Mouse (Mus musculus): Measurements from ENCODE around the gene D630003M21Rik. TPM values are rescaled to one million over a fixed set of nuclear protein-coding genes. Genes with fewer than 3 reads are reported as not detected.

D630003M21Rik gene
- polyA plus RNA-seq, 1 experiment, result 0.25 TPM

DNA sequence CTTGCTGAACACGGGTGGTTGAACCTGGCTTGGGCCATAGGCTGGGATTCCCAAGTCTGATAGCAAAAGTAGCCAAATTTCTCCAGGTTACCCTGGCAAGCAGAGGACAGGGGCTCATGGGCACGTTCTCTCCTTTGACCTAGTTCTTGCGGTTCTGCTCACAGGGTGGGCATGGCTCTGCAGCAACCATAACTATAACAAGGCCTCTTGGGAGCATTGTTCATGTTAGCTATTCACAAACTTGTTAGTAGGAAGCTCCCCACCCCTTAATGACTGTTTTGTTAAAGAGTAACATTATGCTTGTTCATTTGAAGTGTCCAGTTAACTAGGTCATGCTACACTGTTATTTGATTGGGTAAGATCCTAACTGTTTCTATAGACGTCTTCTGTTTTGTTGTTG is 63.2 kb downstream of the D630003M21Rik start:
- no peak for TF ChIP-seq POLR2A (IDR thresholded peaks at IDR 0.05; ENCODE audit: insufficient read length, low read depth)
- TF ChIP-seq MYOG (IDR thresholded peaks at IDR 0.05; ENCODE audit: control insufficient read depth in 1 of 3, insufficient read depth in 1 of 3, insufficient read length in 2 of 3, low read depth in 2 of 3), result no peak
- TF ChIP-seq TCF3 (IDR thresholded peaks at IDR 0.05; ENCODE audit: insufficient read length, low read depth), result no peak
- no peak for TF ChIP-seq MYOD1 (IDR thresholded peaks at IDR 0.05; ENCODE audit: control insufficient read depth in 1 of 3, insufficient read length in 2 of 3, low read depth in 2 of 3)
- no peak for TF ChIP-seq USF1 (IDR thresholded peaks at IDR 0.05; ENCODE audit: low read depth)
- no peak for TF ChIP-seq E2F4 (IDR thresholded peaks at IDR 0.05; ENCODE audit: insufficient read depth)
- TF ChIP-seq CEBPB (IDR thresholded peaks at IDR 0.05; ENCODE audit: insufficient read depth, poor library complexity, severe bottlenecking), result no peak
- no peak for TF ChIP-seq TCF12 (IDR thresholded peaks at IDR 0.05; ENCODE audit: insufficient read depth, poor library complexity, severe bottlenecking)
- TF ChIP-seq POLR2AphosphoS2 (IDR thresholded peaks at IDR 0.05; ENCODE audit: insufficient read length, low read depth), result no peak
- no peak for TF ChIP-seq MAX (IDR thresholded peaks at IDR 0.05; ENCODE audit: low read depth)
- no peak for TF ChIP-seq SRF (IDR thresholded peaks at IDR 0.05; ENCODE audit: control insufficient read depth, insufficient read length, low read depth)
- no peak for TF ChIP-seq REST (IDR thresholded peaks at IDR 0.05; ENCODE audit: insufficient read depth, insufficient read length)
- H3ac ChIP-seq (ENCODE audit: control insufficient read depth, insufficient read length), result no peak overlapping the region
- H3K79me2 ChIP-seq (ENCODE audit: control insufficient read depth, insufficient read depth), result no peaks in the 10 kb centered on the region
- H3K36me3 ChIP-seq (ENCODE audit: control insufficient read depth, insufficient read depth), result no peaks in the 10 kb centered on the region
- no peak overlapping the region for H3K4me2 ChIP-seq (ENCODE audit: low read depth)
- no peak overlapping the region for H3K4me3 ChIP-seq
- no peaks in the 10 kb centered on the region for H3K27me3 ChIP-seq (ENCODE audit: control insufficient read depth, insufficient read depth, insufficient read length)

DNA sequence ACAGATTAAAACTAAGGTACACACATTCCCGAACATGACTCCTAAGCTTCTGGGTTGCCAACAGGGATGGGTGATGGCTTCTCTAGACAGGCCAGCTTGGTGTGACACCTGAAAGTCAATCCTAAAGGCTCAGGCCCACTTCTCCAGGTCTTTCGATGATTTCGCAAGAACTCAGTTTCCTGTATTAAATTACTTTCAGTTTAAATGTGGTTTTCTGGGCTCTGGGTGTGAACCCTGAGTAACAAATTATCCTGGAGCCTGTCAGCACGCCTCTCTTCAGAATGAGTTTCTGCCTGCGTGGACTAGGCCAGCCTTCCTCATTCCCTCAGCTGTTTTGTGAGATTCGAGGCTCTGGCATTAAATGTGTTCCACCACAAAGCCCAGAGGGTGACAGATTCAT is 66.0 kb downstream of the D630003M21Rik start:
- no peaks in the 10 kb centered on the region for H3K36me3 ChIP-seq (ENCODE audit: control insufficient read depth, insufficient read depth)
- H3K4me3 ChIP-seq, result no peak overlapping the region
- peak overlapping the region; percentile 16 for H3K4me2 ChIP-seq (ENCODE audit: low read depth)
- H3K79me2 ChIP-seq (ENCODE audit: control insufficient read depth, insufficient read depth), result no peaks in the 10 kb centered on the region
- TF ChIP-seq REST (IDR thresholded peaks at IDR 0.05; ENCODE audit: insufficient read depth, insufficient read length) (no peak), CEBPB (IDR thresholded peaks at IDR 0.05; ENCODE audit: insufficient read depth, poor library complexity, severe bottlenecking) (peak; percentile 95), MAX (IDR thresholded peaks at IDR 0.05; ENCODE audit: low read depth) (no peak), TCF3 (IDR thresholded peaks at IDR 0.05; ENCODE audit: insufficient read length, low read depth) (no peak), TCF12 (IDR thresholded peaks at IDR 0.05; ENCODE audit: insufficient read depth, poor library complexity, severe bottlenecking) (peak; percentile 2), MYOD1 (IDR thresholded peaks at IDR 0.05; ENCODE audit: control insufficient read depth in 1 of 3, insufficient read length in 2 of 3, low read depth in 2 of 3) (no peak), MYOG (IDR thresholded peaks at IDR 0.05; ENCODE audit: control insufficient read depth in 1 of 3, insufficient read depth in 1 of 3, insufficient read length in 2 of 3, low read depth in 2 of 3) (no peak), POLR2AphosphoS2 (IDR thresholded peaks at IDR 0.05; ENCODE audit: insufficient read length, low read depth) (no peak), POLR2A (IDR thresholded peaks at IDR 0.05; ENCODE audit: insufficient read length, low read depth) (no peak), SRF (IDR thresholded peaks at IDR 0.05; ENCODE audit: control insufficient read depth, insufficient read length, low read depth) (no peak)
- no peak overlapping the region for H3ac ChIP-seq (ENCODE audit: control insufficient read depth, insufficient read length)
- H3K27me3 ChIP-seq (ENCODE audit: control insufficient read depth, insufficient read depth, insufficient read length), result no peaks in the 10 kb centered on the region

GRCm38 (mm10) chr2:158161761-158162160 is 67.3 kb downstream of the D630003M21Rik start:
- H3K36me3 ChIP-seq (ENCODE audit: control insufficient read depth, insufficient read depth), result no peaks in the 10 kb centered on the region
- no peak overlapping the region for H3K4me3 ChIP-seq
- no peak overlapping the region for H3K4me2 ChIP-seq (ENCODE audit: low read depth)
- no peak overlapping the region for H3ac ChIP-seq (ENCODE audit: control insufficient read depth, insufficient read length)
- H3K79me2 ChIP-seq (ENCODE audit: control insufficient read depth, insufficient read depth), result no peaks in the 10 kb centered on the region
- TF ChIP-seq TCF3 (IDR thresholded peaks at IDR 0.05; ENCODE audit: insufficient read length, low read depth) (no peak), POLR2A (IDR thresholded peaks at IDR 0.05; ENCODE audit: insufficient read length, low read depth) (no peak), SRF (IDR thresholded peaks at IDR 0.05; ENCODE audit: control insufficient read depth, insufficient read length, low read depth) (no peak), MAX (IDR thresholded peaks at IDR 0.05; ENCODE audit: low read depth) (no peak), CEBPB (IDR thresholded peaks at IDR 0.05; ENCODE audit: insufficient read depth, poor library complexity, severe bottlenecking) (no peak), MYOG (IDR thresholded peaks at IDR 0.05; ENCODE audit: control insufficient read depth in 1 of 3, insufficient read depth in 1 of 3, insufficient read length in 2 of 3, low read depth in 2 of 3) (no peak), POLR2AphosphoS2 (IDR thresholded peaks at IDR 0.05; ENCODE audit: insufficient read length, low read depth) (no peak), REST (IDR thresholded peaks at IDR 0.05; ENCODE audit: insufficient read depth, insufficient read length) (no peak), MYOD1 (IDR thresholded peaks at IDR 0.05; ENCODE audit: control insufficient read depth in 1 of 3, insufficient read length in 2 of 3, low read depth in 2 of 3) (no peak), TCF12 (IDR thresholded peaks at IDR 0.05; ENCODE audit: insufficient read depth, poor library complexity, severe bottlenecking) (no peak), E2F4 (IDR thresholded peaks at IDR 0.05; ENCODE audit: insufficient read depth) (no peak), USF1 (IDR thresholded peaks at IDR 0.05; ENCODE audit: low read depth) (no peak)
- H3K27me3 ChIP-seq (ENCODE audit: control insufficient read depth, insufficient read depth, insufficient read length), result no peaks in the 10 kb centered on the region

DNA sequence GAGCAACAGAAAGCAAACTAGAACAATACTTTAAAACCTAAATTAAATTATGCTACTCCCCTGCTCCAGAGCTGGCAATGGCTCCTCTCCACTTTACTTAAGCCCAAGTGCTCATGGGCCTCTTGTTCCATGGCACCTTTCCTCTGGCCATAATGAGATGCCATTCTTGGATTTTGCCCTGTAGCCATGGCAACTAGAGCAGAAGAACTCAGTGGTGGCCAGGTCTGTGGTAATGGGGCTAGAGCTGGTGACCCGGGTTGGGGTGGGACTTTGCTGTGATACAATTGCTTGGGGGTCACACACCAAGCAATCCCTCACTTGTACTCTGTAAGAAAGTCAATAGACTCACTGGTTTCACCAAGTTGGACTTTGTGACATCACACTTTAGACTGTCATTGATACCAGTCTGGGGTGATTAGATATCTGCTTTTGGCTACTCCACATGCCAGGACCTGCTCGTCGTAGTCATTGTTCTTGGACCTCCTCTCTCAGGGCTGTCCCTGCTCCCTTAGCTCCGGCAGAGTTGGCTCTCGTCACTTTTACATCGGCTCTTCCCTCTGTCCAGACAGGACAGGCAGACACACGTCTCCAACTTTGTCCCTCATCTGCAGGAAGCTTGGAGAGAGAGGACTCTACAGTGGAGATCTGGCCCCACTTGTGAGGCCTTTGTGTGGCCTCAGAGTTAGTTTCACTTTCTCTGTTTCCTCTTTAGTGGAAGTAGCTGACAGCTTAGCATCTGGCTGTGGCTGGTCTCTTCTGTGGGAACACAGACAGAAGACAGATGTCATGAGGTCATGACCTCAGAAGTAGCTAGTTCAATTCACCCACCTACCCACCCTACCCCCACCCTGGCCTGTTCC is 69.4 kb downstream of the D630003M21Rik start:
- peak overlapping the region; percentile 61 for H3K4me2 ChIP-seq (ENCODE audit: low read depth)
- no peaks in the 10 kb centered on the region for H3K79me2 ChIP-seq (ENCODE audit: control insufficient read depth, insufficient read depth)
- TF ChIP-seq POLR2AphosphoS2 (IDR thresholded peaks at IDR 0.05; ENCODE audit: insufficient read length, low read depth) (no peak), USF1 (IDR thresholded peaks at IDR 0.05; ENCODE audit: low read depth) (no peak), TCF12 (IDR thresholded peaks at IDR 0.05; ENCODE audit: insufficient read depth, poor library complexity, severe bottlenecking) (no peak), CEBPB (IDR thresholded peaks at IDR 0.05; ENCODE audit: insufficient read depth, poor library complexity, severe bottlenecking) (no peak)
- no peaks in the 10 kb centered on the region for H3K27me3 ChIP-seq (ENCODE audit: control insufficient read depth, insufficient read depth, insufficient read length)
- no peaks in the 10 kb centered on the region for H3K36me3 ChIP-seq (ENCODE audit: control insufficient read depth, insufficient read depth)
- H3K4me3 ChIP-seq, result no peak overlapping the region
- H3ac ChIP-seq (ENCODE audit: control insufficient read depth, insufficient read length), result no peak overlapping the region

All from myocyte (in vitro differentiated cells).